Mouse (Mus musculus) bone marrow macrophage, adult 2 months (primary cell): ENCODE measurements around the gene Grk6.

ENCODE experiments used
- CTCF ChIP-seq: IDR thresholded peaks from 2 replicates; pipeline ENCODE4 v1.5.1; 2012; ENCODE audit warnings: low read depth, mild to moderate bottlenecking, low read length, moderate library complexity
- POLR2A ChIP-seq: IDR thresholded peaks from 2 replicates; pipeline ENCODE4 v1.6.1; 2012; ENCODE audit warnings: mild to moderate bottlenecking, low read depth, low read length, borderline replicate concordance

DNA sequence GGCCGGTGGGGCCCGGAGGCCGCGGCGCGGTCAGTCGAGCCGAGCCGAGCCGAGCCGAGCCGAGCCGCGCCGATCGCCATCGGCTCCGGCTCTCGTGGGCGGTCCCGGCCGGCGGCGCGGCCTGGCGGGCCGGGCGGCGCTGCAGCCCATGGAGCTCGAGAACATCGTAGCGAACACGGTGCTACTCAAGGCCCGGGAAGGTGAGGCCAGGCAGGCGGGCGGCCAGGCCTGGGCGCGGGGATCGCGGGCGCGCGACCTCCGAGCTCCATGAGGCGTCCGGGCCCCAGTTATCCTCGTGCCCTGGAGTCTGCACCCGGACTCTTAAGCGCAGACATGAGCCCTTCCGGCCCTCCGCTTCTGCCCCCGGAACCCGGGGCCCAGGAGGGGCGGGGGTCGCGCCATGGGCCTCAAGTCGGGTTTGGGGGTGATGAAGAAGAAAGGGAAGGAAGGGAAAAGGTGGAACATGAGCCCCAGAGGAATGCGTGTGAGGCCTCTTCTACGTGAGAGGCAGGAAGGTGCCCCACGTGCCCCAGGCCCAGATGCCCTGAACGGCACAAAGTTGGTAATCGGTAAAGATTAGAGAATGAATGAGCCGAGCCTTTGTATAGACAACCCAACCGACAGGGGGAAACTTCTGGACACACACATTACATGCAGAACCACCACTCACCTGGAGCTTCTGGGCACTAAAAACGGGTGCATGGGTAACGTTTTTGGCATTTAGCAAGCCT lies 654 bp downstream of the Grk6 start:
- TF ChIP-seq CTCF (no peak), POLR2A (no peak)
